Mouse (Mus musculus): ENCODE data around the gene Krt87. TPM values are rescaled to one million over a fixed set of nuclear protein-coding genes. Genes with fewer than 3 reads are reported as not detected.

Krt87 gene
- total and polyA plus RNA-seq, 3 experiments, result not detected

- no peaks in the 10 kb centered on the region for H3K27me3 ChIP-seq (ENCODE audit: insufficient read depth, low read length)
- no peaks in the 10 kb centered on the region for H3K36me3 ChIP-seq (replicated peaks)
Measured at GRCm38 (mm10) chr15:101440837-101441236, 2.2 kb upstream of the Krt87 start.

GRCm38 (mm10) chr15:101436611-101437010 is 2.0 kb downstream of the Krt87 start:
- Histone ChIP-seq H3K9me3 (replicated peaks) (peaks cover 55% of the 10 kb centered on the region), H3K36me3 (replicated peaks) (no peaks in the 10 kb centered on the region), H3K4me3 (ENCODE audit: low read depth, low read length) (no peak overlapping the region), H3K4me1 (ENCODE audit: insufficient read depth, low read depth, low read length) (no peaks in the 10 kb centered on the region), H3K27me3 (ENCODE audit: insufficient read depth, low read length) (no peaks in the 10 kb centered on the region)
- TF ChIP-seq CTCF (IDR thresholded peaks at IDR 0.05; ENCODE audit: low read depth, low read length) (no peak), TAL1 (conservative IDR thresholded peaks at IDR 0.05; ENCODE audit: low read depth, low read length) (no peak), GATA1 (IDR thresholded peaks at IDR 0.05; ENCODE audit: borderline replicate concordance, low read length) (no peak), POLR2AphosphoS5 (IDR thresholded peaks at IDR 0.05; ENCODE audit: insufficient replicate concordance, low read depth, low read length) (no peak), GATA2 (IDR thresholded peaks at IDR 0.05; ENCODE audit: borderline replicate concordance, low read depth, low read length) (no peak)
- no peak for DNase-seq (ENCODE audit: low spot score)
- ATAC-seq (ENCODE audit: extremely low read depth, insufficient number of reproducible peaks, low FRiP score, poor library complexity, severe bottlenecking), result no peak

More at GRCm38 (mm10) chr15:101440837-101441236, 2.2 kb upstream of the Krt87 start:
- Histone ChIP-seq H3K4me1 (ENCODE audit: insufficient read depth, low read depth, low read length) (no peaks in the 10 kb centered on the region), H3K4me3 (ENCODE audit: low read depth, low read length) (no peak overlapping the region), H3K9me3 (replicated peaks) (peaks cover 39% of the 10 kb centered on the region)
- TF ChIP-seq TAL1 (conservative IDR thresholded peaks at IDR 0.05; ENCODE audit: low read depth, low read length) (no peak), CTCF (IDR thresholded peaks at IDR 0.05; ENCODE audit: low read depth, low read length) (no peak), POLR2AphosphoS5 (IDR thresholded peaks at IDR 0.05; ENCODE audit: insufficient replicate concordance, low read depth, low read length) (no peak), GATA1 (IDR thresholded peaks at IDR 0.05; ENCODE audit: borderline replicate concordance, low read length) (no peak), GATA2 (IDR thresholded peaks at IDR 0.05; ENCODE audit: borderline replicate concordance, low read depth, low read length) (no peak)
- ATAC-seq (ENCODE audit: extremely low read depth, insufficient number of reproducible peaks, low FRiP score, poor library complexity, severe bottlenecking) (no peak), DNase-seq (ENCODE audit: low spot score) (no peak)

GRCm38 (mm10) chr15:101424914-101425313 is 13.7 kb downstream of the Krt87 start:
- no peaks in the 10 kb centered on the region; the same call in 1 of the 2 replicates for H3K27me3 ChIP-seq (ENCODE audit: insufficient read depth, low read length)

GRCm38 (mm10) chr15:101420903-101421302 is 17.7 kb downstream of the Krt87 start:
- no peak for ATAC-seq (ENCODE audit: extremely low read depth, insufficient number of reproducible peaks, low FRiP score, poor library complexity, severe bottlenecking)
- TF ChIP-seq TAL1 (conservative IDR thresholded peaks at IDR 0.05; ENCODE audit: low read depth, low read length), result no peak
- no peak for TF ChIP-seq GATA1 (IDR thresholded peaks at IDR 0.05; ENCODE audit: borderline replicate concordance, low read length)
- H3K36me3 ChIP-seq (replicated peaks), result no peaks in the 10 kb centered on the region
- no peaks in the 10 kb centered on the region for H3K4me1 ChIP-seq (ENCODE audit: insufficient read depth, low read depth, low read length)
- peaks cover 47% of the 10 kb centered on the region for H3K9me3 ChIP-seq (replicated peaks)
- no peak for DNase-seq (ENCODE audit: low spot score)
- no peaks in the 10 kb centered on the region; the same call in 1 of the 2 replicates for H3K27me3 ChIP-seq (ENCODE audit: insufficient read depth, low read length)
- H3K4me3 ChIP-seq (ENCODE audit: low read depth, low read length), result no peak overlapping the region

More at GRCm38 (mm10) chr15:101424914-101425313, 13.7 kb downstream of the Krt87 start:
- H3K36me3 ChIP-seq (replicated peaks), result no peaks in the 10 kb centered on the region
- H3K9me3 ChIP-seq (replicated peaks), result peaks cover 49% of the 10 kb centered on the region
- ATAC-seq (ENCODE audit: extremely low read depth, insufficient number of reproducible peaks, low FRiP score, poor library complexity, severe bottlenecking) (no peak), DNase-seq (ENCODE audit: low spot score) (no peak)
- TF ChIP-seq GATA1 (IDR thresholded peaks at IDR 0.05; ENCODE audit: borderline replicate concordance, low read length) (no peak), TAL1 (conservative IDR thresholded peaks at IDR 0.05; ENCODE audit: low read depth, low read length) (no peak), POLR2AphosphoS5 (IDR thresholded peaks at IDR 0.05; ENCODE audit: insufficient replicate concordance, low read depth, low read length) (no peak), CTCF (IDR thresholded peaks at IDR 0.05; ENCODE audit: low read depth, low read length) (no peak), GATA2 (IDR thresholded peaks at IDR 0.05; ENCODE audit: borderline replicate concordance, low read depth, low read length) (no peak)
- H3K4me3 ChIP-seq (ENCODE audit: low read depth, low read length), result no peak overlapping the region
- no peaks in the 10 kb centered on the region for H3K4me1 ChIP-seq (ENCODE audit: insufficient read depth, low read depth, low read length)

GRCm38 (mm10) chr15:101418950-101419349 is 19.7 kb downstream of the Krt87 start:
- TF ChIP-seq TAL1 (conservative IDR thresholded peaks at IDR 0.05; ENCODE audit: low read depth, low read length) (no peak), GATA2 (IDR thresholded peaks at IDR 0.05; ENCODE audit: borderline replicate concordance, low read depth, low read length) (no peak), CTCF (IDR thresholded peaks at IDR 0.05; ENCODE audit: low read depth, low read length) (no peak)
- H3K4me1 ChIP-seq (ENCODE audit: insufficient read depth, low read depth, low read length), result no peaks in the 10 kb centered on the region
- DNase-seq (ENCODE audit: low spot score) (no peak), ATAC-seq (ENCODE audit: extremely low read depth, insufficient number of reproducible peaks, low FRiP score, poor library complexity, severe bottlenecking) (no peak)
- H3K27me3 ChIP-seq (ENCODE audit: insufficient read depth, low read length), result no peaks in the 10 kb centered on the region; the same call in 1 of the 2 replicates
- H3K4me3 ChIP-seq (ENCODE audit: low read depth, low read length), result no peak overlapping the region
- peaks cover 57% of the 10 kb centered on the region for H3K9me3 ChIP-seq (replicated peaks)
- no peaks in the 10 kb centered on the region for H3K36me3 ChIP-seq (replicated peaks)

- no peak for ATAC-seq (ENCODE audit: extremely low read depth, insufficient number of reproducible peaks, low FRiP score, poor library complexity, severe bottlenecking)
- no peak for TF ChIP-seq POLR2AphosphoS5 (IDR thresholded peaks at IDR 0.05; ENCODE audit: insufficient replicate concordance, low read depth, low read length)
- TF ChIP-seq GATA2 (IDR thresholded peaks at IDR 0.05; ENCODE audit: borderline replicate concordance, low read depth, low read length), result no peak
- no peak for TF ChIP-seq GATA1 (IDR thresholded peaks at IDR 0.05; ENCODE audit: borderline replicate concordance, low read length)
- no peak for TF ChIP-seq CTCF (IDR thresholded peaks at IDR 0.05; ENCODE audit: low read depth, low read length)
- TF ChIP-seq TAL1 (conservative IDR thresholded peaks at IDR 0.05; ENCODE audit: low read depth, low read length), result no peak
- Histone ChIP-seq H3K36me3 (replicated peaks) (no peaks in the 10 kb centered on the region), H3K9me3 (replicated peaks) (peaks cover 63% of the 10 kb centered on the region), H3K4me1 (ENCODE audit: insufficient read depth, low read depth, low read length) (no peaks in the 10 kb centered on the region), H3K27me3 (ENCODE audit: insufficient read depth, low read length) (no peaks in the 10 kb centered on the region; the same call in 1 of the 2 replicates), H3K4me3 (ENCODE audit: low read depth, low read length) (no peak overlapping the region)
- no peak for DNase-seq (ENCODE audit: low spot score)
Measured at GRCm38 (mm10) chr15:101414807-101415565, 23.6 kb downstream of the Krt87 start.
